Mouse (Mus musculus) thymus, adult 18-20 months (tissue): Measurements from ENCODE around the gene Prdm16.
A peak's percentile ranks its signal among the peaks of the same experiment; 100 is the strongest.

Experiments
- DNase-seq, 2 experiments: peaks; one replicate each; pipeline ENCODE4 v3.0.0; 2022; ENCODE audit warnings: mixed read lengths in 2 of 2

The Prdm16 gene

GRCm38 (mm10) chr4:154414885-154415284 lies 221.8 kb downstream of the Prdm16 start:
- no peak for DNase-seq

DNA sequence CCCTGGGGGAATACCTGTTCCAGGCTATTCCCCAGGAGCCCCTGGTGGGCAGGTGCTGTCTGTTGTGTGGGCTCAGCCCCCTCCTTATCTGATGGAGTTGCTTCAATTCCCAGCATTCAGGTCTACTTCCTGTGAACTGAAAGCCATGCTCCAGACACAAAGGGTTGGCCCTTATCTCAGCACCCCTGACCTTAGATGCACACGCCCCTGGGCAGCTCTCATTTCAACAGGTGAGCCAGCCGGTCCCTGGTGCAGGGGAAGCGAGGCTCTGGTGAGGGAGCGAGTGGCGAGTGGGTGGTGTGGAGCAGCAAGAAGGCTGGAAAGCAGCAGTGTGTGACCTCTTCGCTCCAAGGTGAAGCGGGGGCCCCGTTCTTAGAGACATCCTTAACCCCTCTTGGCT lies 226.1 kb downstream of the Prdm16 start:
- no peak for DNase-seq

DNA sequence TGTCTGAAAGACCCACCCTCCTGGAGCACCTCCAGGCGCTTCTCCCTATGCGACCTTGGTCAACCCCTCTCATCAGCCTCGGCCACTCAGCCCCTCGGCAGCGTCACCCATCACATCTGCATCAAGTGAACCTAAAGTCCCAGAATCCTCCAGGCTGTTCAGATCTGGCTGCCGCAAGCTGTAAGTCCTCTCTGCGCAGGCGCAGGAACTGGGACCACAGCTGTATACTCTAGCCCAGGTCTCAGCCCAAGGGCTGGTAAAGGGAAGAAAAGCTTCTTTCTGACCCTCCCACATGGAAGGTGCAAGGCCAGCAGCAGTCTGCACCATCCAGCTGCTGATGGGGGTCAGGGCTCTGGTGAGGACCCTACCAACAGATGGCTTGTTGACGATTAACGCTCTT lies 226.8 kb downstream of the Prdm16 start:
- DNase-seq: no peak

DNA sequence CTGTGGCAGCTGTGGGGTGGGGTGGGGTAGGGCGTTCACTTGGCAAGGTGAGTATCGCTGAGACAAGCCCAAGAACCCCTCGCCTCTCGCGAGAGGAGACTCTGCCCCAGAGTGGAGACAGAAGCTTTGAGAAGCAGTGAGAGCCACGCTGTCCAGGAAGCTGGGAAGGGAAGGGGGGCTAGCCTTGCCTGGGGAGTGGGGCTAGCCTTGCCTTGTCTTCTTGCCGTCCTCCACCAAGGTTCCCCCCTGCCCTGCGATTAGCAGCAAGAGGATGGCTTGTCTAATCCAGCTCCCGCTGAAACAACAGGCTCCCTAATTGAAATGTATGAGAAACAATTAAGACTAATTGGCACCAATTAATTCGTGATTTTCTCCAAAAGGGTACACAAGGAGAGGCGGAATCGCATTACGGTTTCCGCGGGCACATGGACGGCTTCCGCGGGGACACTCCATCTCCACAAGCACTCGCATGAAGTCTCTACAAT lies 227.4 kb downstream of the Prdm16 start:
- DNase-seq: no peak

- DNase-seq: no peak
These were observed 233.7 kb downstream of the Prdm16 start for GRCm38 (mm10) chr4:154402948-154403347.

DNA sequence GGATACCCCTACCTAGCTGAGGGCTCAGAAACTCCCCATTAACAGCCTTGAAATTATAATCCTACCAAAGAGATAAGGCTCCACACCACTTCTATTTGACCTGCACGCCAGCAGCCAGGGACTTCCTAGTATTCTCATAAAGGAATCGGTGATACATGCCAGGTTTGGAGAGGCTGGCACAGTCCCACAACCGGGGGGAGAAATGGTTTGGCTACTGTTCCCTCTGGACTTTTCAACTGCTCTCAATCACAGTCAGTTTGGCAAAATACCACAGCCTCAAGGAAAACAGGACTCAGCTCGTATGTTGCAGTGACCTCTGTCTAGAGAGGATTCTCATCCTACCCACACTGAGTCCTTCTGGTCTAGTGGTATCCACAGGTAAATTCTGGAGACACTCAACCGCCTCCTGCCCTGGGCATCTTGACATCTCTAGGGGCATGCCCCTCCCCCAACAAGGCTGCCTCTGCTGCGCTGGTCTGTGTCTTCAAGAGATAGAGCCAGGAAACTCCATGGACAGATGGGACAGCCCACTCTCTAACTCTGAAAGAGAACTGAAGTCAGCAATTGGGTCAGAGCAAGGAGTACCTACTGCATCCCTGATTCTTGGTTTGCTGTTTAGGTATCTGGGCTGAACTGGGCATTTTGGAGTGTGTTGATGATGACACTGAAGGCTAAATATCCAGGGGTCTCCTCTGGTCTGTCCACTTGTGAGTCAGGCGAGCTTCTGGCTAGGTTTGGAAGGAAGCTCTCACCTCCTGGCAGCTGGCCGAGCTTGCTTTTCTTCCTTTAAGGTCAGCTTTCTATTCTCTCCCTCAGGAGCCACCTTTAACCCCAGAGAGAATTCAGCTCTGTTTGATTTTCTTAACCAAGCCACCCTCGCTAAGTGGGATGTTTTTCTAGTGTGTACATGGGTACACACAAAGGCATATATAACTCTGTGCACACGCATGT lies 234.4 kb downstream of the Prdm16 start:
- DNase-seq: no peak

- no peak for DNase-seq
These were observed 235.3 kb downstream of the Prdm16 start for GRCm38 (mm10) chr4:154401379-154401778.

GRCm38 (mm10) chr4:154400256-154401171 lies 236.2 kb downstream of the Prdm16 start:
- DNase-seq: no peak

DNA sequence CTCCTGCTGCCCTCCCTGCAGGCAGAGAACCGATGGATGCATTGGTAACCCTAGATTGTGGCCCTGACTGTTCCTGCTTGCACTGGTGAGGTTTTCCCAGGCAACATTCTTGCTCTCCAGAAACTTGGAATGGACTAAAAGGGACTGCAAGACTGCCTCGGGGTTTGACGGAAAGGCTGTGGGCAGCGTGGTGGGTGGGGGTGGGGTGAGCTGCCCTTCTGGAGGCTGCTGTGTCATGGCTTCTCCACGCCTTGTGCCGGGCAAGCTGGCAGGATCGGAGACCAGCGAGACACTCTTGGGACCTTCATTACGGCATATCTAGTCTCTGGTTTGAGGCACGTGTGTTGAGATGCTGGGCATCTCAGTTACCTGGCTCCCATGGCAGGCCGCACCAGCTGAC lies 237.0 kb downstream of the Prdm16 start:
- DNase-seq: no peak

GRCm38 (mm10) chr4:154396652-154397301 lies 239.9 kb downstream of the Prdm16 start:
- DNase-seq: no peak

- no peak for DNase-seq
These were observed 242.4 kb downstream of the Prdm16 start for GRCm38 (mm10) chr4:154394123-154394722.

- DNase-seq: no peak
These were observed 243.2 kb downstream of the Prdm16 start for GRCm38 (mm10) chr4:154393196-154394122.

DNA sequence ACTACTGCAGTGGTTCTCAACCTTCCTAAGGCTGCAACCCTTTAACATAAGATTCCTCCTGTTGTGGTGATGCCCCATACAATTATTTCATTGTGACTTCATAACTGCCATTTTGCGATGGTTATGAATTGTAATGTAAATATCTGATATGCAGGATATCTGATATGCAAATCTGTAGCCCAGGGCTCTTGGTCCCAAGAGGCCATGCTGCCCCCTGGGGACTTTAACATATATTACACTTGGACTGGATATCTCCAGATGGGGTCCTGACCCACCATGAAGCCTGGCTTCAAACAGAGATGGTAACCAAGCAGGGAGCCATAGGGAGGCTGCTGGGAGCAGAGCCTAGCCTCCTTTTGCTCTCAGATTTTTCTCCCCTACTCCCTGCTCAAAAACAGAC lies 244.0 kb downstream of the Prdm16 start:
- no peak for DNase-seq

GRCm38 (mm10) chr4:154390333-154391080 lies 246.2 kb downstream of the Prdm16 start:
- DNase-seq: no peak

DNA sequence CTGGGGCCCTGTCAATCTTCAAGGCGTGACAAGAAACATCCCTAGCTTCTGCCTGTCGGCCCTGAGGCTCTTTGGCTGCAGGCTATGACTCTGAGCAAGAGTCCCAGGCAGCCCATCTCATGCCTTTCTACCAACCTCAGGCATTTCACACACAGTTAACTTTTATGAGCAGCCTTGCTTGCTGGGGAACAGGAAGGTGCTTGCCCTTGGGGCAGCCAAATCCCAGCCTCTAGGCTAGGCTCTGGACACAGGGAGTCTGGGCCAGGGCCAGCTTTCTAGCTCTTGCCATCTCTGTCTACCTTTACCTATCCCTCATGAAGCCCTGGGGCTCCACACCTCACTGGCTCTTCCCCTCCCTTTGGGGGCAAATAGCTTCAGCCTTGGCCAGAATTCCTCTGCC lies 247.0 kb downstream of the Prdm16 start:
- no peak for DNase-seq

DNA sequence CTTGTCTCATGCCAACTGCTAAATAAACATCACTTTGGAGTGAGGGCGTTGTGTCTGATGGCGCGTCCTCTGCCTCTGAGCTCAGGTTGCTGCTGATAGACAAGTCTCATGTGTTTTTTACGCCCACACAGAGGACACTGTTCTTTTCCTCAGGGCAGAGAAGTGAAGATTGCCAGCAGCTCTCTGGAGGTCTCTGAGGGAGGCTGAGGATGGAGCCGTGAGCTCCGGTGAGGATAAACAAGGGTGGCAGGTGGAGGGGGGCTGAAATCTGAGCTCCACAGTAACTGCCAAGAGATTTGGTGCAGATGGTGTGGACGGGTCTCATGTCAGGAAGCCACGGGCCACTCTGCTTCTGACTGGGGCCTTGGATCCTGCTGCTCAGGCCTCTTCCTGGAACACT lies 249.9 kb downstream of the Prdm16 start:
- DNase-seq: no peak

- no peak for DNase-seq
These were observed 250.8 kb downstream of the Prdm16 start for GRCm38 (mm10) chr4:154385918-154386317.

DNA sequence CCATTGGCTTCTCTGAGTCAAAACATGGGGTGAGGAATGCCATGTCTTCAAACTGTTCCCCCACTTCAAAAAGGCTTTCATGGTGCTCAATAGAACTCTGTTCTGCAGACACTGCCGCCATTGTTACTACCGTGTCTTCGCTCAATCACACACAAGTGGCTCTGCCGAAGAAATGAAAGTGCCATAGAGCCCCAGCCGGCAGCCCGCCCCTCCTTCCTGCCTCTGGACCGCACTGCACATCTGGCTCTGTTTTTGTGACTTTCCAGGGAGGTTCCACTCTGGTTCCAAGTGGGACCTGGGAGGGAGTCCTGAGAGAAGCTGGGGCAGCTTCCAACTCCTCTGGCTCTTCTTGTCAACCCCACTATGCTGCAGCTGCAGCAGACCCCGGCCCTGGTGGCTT lies 251.5 kb downstream of the Prdm16 start:
- DNase-seq: no peak

DNA sequence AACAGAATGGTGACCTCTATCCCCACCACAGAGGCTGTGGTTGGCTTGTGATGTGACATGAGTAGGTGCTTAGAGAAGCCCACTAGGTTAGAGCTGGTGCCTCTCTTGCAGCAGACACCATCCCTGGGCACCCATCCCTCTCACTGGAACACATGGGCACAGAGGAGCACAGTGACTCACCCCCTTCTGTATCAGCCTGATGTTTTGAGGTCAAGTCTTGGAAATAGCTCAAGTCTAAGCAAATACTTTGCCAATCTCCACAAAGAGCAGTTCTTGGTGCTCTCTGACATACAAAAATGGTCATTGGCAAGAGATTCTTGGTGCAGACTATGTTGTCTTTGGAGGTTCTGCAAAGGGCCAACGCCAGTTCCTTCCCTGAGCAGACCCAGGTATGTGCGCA lies 257.8 kb downstream of the Prdm16 start:
- DNase-seq: no peak

GRCm38 (mm10) chr4:154375939-154376625 lies 260.6 kb downstream of the Prdm16 start:
- DNase-seq: peak in 1 of 2 experiments; percentile 12
